Comparison of ENCODE assay signal across 8 mouse cellular contexts in genomic region chr2:64853918-64854317, GRCm38 (mm10).
DNase-seq lines count a peak whose midpoint lies in the region; ATAC-seq and TF ChIP-seq lines count a peak whose summit lies in the region.

No protein-coding gene starts in this region.

- H3K4me1 ChIP-seq in lung, adult 2 months (ENCODE audit: control insufficient read depth, insufficient read depth, low read length), result no peaks in the 10 kb centered on the region

- ATAC-seq in erythroblast, adult 5-6 weeks (replicated peaks; ENCODE audit: low FRiP score, poor library complexity, severe bottlenecking), result no peak

- no peak overlapping the region for H3K4me3 ChIP-seq in lung, adult 2 months (replicated peaks; ENCODE audit: extremely low read depth, low read depth, low read length)

- peak; percentile 57 for TF ChIP-seq CTCF in lung, adult 2 months (IDR thresholded peaks at IDR 0.05; ENCODE audit: insufficient read depth, low read length)

- 15% methylated on average over 7 of the region's 7 CpGs for WGBS in lung, adult 2 months

- TF ChIP-seq POLR2A in lung, adult 2 months (IDR thresholded peaks at IDR 0.05; ENCODE audit: borderline replicate concordance, extremely low read depth, low read depth, low read length), result no peak

- DNase-seq in A20 (ENCODE audit: low read depth, low spot score), result peak; percentile 33
- DNase-seq in Muller cell, postnatal 12 days (ENCODE audit: inconsistent ontology term), result peak; percentile 58
- peak; percentile 88 to 92 for DNase-seq in cerebellum, postnatal 14 days
- peak; percentile 83 to 86 for DNase-seq in frontal cortex, postnatal 25 days (ENCODE audit: low spot score in 2 of 2)
- peak; percentile 76 to 92 for DNase-seq in kidney, postnatal 25 days
- DNase-seq in lung, adult 2 months, result peak; percentile 47
- DNase-seq in retina, postnatal 1 day, result peak; percentile 87

Comparison
In these comparisons a context has a peak if more than half of its experiments do, and no peak if none do; other contexts are left out.
1. DNase-seq: peak in every context shown above with its lines; median percentile 90 in cerebellum, postnatal 14 days; 87 in retina, postnatal 1 day; 84 in frontal cortex, postnatal 25 days; 84 in kidney, postnatal 25 days; 58 in Muller cell, postnatal 12 days; 47 in lung, adult 2 months; 33 in A20.